Mouse (Mus musculus) megakaryocyte, embryonic 14.5 days (primary cell): ENCODE results near the gene Usp39.

ENCODE experiments used
- FLI1 ChIP-seq: IDR thresholded peaks from 2 replicates; pipeline ENCODE4 v1.6.1; 2012; ENCODE audit warnings: low read length, inconsistent platforms, mixed read lengths
- GATA1 ChIP-seq: IDR thresholded peaks from 3 replicates; pipeline ENCODE4 v1.6.1; 2012; ENCODE audit warnings: mixed read lengths, low read length, inconsistent platforms, borderline replicate concordance

- TF ChIP-seq GATA1 (no peak), FLI1 (no peak)
These were observed 74.7 kb downstream of the Usp39 start for GRCm38 (mm10) chr6:72270258-72270657.
